Mouse (Mus musculus) spleen, postnatal 14 days (tissue): ENCODE measurements around the gene Slk.
A peak's percentile ranks its signal among the peaks of the same experiment; 100 is the strongest.

Source experiments
- DNase-seq, 2 experiments: peaks; one replicate each; pipeline ENCODE4 v3.0.0; 2021 to 2022; ENCODE audit warnings: low spot score in 2 of 2

Gene Slk

DNA sequence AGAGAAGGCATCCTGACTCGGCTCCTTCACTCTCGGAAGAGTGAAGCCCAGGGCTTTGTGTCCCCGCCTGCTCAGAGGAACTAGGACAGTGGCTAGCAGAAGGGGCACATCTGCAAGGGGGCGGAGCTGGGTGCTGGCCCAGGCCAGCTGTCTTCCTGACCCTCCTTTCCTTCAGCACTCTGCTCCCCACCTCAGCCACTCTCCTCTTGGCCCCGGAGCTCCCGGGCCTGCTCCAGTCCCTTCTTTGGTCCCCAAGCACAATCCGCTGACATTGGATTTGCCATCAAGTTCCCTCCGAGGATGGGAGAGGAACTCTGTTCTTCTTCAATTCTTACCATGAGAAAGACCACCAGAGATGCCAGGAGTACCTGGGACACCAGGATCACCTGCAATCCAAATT lies 72.8 kb downstream of the Slk start:
- DNase-seq: no peak

DNA sequence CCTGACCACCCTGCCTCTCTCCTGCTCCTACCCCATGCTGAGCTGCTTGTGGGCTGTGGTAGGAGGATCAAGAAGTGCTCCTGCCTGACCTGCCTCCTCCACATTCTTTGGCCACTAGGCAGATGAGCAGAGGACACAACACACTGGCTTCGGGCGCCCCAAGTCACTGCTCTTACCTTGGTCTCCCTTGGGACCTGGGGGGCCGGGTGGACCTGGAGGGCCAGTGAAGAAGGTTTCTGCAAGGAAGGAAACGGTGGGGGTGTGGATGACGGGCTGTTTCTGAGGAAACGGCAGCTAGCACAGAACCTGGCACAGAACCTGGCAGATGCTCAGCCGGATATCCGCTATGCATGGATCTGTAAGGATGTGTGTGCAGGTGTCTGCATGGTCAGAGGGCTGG lies 73.7 kb downstream of the Slk start:
- no peak for DNase-seq

DNA sequence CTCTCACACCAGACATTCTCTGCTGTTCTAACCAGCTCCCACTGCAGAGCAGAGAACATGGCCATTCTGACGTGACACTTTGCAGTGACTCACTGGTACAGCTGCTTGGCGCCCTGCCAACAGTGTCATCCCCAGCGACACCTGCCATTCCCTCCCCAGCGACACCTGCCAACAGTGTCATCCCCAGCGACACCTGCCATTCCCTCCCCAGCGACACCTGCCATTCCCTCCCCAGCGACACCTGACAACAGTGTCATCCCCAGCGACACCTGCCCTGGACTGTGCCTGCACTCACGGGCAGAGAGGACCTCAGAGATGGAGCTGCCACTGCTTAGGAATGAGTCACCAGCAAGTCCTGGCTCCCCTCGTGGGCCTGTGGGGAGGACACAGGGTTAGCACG lies 75.4 kb downstream of the Slk start:
- DNase-seq: no peak

DNA sequence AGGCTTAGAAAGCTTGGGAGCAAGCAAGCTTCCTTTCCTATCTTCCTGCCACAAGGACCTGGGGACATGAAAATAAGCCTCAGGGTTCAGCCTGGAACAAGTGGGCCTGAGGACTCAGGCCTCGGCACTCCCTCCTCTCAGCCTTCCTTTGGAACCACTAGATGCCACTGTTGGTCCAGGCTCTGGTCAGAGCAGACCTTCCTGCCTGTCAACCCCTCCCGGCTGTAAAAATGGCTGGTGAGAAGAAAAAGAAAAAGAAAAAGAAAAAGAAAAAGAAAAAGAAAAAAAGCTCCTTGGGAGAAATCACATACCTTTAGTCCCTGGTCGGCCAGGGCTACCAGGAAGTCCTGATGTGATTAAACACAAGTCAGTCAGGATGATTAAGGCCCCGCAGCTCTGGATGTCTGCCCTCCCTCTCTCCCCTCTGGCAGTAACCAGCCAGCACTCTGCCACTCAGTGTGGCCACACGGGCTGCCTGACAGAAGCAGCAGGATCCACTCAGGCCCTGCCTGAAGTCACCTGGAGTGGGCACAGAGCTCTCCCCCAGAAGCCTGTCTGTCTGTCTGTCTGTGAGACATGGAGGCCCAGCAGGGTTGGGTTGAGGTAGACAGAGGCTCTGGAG lies 79.5 kb downstream of the Slk start:
- DNase-seq: no peak

DNA sequence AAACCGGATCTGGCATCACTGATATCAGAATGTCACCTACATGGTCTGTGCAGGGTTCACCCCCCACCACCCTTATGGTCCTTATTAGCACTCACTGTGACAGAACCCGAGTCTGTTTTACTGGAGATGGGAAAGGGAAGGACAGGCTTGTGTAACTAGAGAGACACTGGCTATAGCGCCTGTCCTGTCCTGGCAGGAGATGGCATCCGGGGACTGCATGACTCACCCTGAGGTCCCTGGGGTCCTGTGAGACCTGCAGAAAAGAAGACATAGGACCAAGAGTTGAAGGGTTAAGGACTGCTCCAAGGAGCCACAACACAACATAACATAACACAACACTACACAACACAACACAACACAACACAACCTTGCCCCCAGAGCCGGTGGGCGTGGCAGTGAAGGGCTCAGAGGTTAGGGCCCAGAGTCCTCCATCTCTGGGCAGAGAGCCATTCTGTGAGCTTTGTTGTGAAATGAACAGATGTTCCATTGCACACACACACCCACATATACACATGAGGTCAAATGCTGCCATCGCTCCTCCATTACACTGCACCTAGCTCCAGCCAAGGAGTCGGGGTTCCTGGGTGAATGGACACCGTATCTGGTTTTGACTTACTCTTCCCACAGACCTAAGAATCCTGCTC lies 80.4 kb downstream of the Slk start:
- no peak for DNase-seq

DNA sequence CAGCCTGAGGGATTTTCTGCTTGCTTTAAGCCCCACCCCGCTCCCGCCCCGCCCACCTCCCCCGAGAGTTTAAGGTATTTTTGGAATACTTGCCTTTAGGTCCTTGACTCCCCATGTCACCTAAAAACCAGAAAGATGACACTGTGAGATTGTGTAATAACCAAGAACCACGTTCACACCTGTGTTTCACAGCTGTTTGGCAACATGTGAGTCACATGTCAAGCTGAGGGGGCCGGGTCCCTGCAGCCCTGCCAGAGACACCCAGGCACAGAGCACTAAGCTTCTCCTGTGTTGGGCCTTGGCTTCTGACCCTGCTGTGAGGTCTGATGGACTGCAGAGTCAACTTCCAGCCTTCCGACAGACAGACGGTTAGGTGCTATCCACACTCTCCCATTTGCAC lies 88.1 kb downstream of the Slk start:
- DNase-seq: no peak

DNA sequence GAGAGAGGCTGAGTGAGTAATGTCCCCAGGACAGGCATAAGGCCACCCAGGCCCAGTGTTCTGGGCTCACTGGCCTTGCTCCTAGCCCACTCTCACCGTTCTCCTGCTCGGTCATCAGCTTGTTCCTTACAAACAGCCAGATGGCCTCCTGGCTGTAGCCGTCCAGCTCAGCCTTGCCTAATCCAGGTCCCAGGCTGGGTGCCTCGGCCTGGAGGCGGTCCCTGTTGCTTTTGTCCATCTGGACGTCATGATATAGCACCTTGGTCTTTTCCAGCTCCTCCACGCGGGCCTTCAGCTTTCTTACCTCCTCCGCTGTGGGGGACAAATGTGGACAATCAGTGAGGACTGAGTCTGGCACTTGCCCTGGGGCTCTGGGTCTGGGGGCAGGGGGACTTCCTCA lies 88.9 kb downstream of the Slk start:
- no peak for DNase-seq

DNA sequence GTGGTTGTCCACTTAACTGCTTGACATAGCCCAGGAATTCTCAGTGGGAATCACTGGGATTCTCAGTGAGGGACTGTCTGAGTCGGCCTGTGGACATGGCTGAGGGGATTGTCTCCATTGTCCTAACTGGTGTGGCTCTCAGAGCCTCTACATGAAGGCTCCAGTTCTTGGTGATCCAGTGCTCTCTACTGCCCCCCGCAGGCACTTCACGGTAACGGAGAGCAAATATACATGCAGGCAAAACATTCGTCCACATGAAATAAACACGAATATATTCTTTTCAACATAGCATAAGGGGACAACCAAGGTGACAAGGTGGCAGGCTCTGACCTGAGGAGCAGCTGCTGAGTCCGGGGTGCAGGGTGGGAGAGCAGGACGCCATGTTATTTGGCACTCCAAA lies 94.9 kb downstream of the Slk start:
- DNase-seq: peak in 1 of 2 experiments; percentile 30

DNA sequence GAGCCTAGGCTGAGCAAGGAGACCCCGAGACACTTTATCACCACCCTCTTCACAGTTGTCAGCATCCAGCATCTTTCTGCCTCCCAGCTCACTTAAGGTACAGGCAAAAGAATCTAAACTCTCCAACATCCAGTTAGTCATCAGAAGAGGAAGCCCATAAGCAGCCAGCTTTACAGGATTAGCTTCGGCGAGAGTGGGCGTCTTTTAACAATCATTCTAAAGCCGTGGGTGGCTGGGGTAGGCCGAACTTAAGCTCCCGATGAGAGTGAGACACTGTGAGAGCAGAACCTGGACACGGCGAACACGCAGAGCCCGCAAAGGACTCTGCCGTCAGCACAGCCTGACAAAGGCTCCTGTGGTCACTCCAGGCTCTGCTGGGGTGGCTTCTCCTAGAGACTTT lies 99.2 kb downstream of the Slk start:
- DNase-seq: no peak

DNA sequence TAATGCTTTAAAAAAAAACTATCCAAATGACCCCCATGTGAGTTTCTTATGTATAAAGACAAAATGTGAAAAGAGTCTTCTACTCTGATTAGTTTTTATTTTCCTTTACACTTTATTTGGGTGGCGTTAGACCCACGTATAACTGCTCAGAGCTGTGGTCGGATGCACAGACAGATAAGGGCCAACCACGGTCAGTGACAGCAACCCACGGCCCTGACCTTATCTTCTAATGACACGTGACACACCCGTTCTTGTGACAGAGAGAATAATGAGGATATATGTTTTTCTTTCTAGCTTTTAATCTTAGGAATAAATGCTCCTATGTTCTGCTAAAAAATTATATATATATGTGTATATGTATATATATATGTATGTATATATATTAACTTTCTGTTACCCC lies 110.1 kb downstream of the Slk start:
- DNase-seq: no peak

DNA sequence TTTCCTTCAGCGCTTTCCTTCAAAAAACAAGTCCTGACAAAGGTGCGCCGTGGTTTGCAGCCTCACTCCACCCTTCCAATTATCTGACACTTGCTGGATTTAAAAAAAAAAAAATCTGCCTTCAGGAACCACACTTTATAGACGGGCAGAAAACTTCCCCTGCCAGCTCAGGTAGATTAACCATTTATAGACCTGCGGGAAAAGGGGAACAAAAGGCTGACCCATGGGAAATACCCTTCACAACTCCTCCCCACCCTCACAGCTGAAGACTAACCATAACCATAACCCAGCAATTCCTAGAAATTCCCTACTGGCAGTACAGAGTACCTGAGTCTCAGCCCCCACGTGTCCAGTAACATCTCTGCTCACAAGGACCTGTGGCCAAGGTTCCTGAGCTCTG lies 112.5 kb downstream of the Slk start, which contains the start of gene Col17a1:
TSS of gene Col17a1 (minus strand) at position 101 of the 400 bp plus-strand sequence.
- no peak for DNase-seq
